Mouse (Mus musculus) gastrocnemius, postnatal 4 days (tissue): ENCODE measurements around the gene Snrpb. TPM values are rescaled to one million over a fixed set of nuclear protein-coding genes. Genes with fewer than 3 reads are reported as not detected.

Experiments used
- DNase-seq, 2 experiments: peaks; one replicate each; pipeline ENCODE4 v3.0.0; 2021 to 2022; ENCODE audit warnings: low spot score in 2 of 2, mixed read lengths in 2 of 2
- total RNA-seq, 2 experiments: library from RNA; stranded (reverse); gene quantifications; 2 replicates each; pipeline ENCODE4 v1.2.3; 2021

Snrpb gene
- total RNA-seq, 2 experiments from 2014 or later = 188 to 199 TPM

DNA sequence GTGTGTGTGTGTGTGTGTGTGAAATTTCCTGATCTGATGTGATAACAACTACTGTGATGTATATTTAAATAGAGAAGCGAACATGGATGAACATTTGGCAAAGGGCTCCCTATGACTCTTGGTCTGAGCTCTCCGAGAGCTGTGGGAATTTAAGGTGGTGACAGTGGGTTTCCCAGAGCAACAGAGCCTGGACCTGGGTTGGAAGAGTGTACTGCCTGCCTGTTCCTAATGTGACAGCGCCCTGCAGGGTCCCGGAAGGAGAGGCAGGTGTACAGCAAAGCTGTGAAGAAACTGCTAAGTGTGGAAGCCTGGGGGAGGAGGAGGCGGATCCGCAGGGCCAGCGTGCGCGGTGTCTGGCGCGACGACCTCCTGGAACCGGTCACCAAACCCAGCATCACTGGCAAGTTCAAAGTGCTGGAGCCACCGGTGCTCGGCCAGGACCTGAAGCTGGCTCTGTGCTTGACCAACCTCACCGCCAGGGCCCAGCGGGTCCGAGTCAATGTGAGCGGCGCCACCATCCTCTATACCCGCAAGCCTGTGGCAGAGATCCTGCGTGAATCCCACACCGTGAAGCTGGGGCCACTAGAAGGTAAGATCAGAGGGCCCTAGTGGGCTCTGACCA, 34.4 kb downstream of the Snrpb start:
- DNase-seq = no peak

DNA sequence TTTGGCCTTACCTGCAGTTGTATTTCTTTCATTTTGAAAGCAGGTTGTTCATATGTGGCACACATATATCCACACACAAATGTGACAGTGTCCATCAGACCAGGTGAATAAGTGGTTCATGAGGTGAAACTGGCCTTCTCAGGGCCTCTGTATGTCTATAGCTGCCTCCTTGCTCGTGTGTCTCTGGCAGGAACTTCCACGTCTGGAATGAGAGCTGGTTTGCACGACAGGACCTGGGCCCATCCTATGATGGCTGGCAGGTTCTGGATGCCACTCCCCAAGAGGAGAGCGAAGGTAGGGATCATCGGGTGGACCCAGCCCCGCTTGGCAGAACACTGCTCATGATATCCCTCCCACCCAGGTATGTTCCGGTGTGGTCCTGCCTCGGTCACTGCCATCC, 36.2 kb downstream of the Snrpb start:
- no peak for DNase-seq

DNA sequence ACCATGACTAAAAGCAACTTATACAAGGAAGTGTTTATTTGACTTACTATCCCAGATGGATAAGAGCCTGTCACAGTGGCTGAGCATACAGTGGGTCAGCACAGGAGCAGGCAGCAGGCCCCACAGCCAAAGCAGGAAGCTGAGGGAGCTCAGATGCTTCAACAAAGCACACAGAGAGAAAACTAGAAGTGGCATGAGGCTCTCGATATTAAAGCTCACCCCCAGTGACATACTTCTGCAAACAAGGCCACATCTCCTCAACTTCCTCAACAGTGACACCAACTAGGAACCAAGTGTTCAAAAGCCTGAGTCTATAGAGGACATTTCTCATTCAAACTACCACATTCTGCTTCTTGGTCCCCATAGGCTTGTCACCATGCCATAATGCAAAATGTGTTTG, 49.5 kb downstream of the Snrpb start:
- no peak for DNase-seq

DNA sequence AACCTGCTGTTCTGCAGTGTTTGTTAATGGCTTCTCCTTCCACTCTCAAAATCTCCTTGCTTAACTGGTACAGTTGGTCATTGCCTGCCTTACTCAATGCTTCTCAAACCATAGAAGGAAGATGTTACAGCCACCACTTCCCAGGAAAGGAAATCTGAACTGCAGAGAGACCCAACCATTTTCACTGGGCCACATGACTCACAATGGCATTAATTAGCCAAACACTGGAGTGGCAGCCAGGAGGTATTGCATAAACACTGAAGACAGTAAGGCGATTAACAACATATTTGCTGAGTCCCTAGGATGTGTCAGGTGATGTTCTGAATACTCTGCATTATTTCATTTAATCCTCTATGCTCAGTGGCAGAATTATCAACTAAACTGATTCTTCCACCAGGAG, 53.1 kb downstream of the Snrpb start:
- no peak for DNase-seq

DNA sequence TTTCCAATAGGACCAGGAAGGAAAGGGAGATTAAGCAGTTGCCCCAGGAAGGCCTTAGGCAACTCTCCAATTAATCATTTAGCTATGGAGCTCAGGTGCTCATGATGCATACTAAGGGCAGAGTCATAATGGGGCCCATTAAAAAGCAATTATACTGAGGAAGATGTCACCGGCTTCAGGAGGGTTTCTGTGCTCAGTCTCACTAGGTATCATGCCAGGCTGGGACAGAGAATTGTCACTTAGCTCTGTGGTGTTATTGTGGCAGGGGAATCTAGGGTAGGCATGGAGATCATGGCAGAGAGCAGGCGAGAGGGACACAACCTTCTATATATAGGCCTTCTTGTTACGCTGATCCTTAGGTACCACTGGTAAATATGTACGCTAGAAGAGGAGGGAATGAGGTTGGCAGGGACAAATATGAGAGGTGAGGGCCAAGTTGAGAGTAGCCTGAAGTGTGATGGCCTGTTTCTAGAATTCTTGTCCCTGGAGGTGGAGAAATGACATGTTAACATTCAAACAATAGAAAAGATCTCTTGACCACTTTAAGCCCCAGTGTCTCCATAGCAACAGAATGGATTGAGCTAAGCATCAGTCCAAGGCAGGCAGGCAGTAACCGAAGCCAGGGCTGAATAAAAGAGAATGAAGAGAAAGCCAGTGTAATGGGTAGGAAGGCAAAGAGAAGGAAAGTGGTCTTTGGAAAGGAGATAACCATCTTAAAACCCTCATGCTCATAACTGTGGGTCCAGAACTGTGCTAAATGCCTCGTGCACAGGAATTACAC, 53.7 kb downstream of the Snrpb start:
- DNase-seq = no peak

Other genes with a start within 250 kb of the Snrpb start
- gene Tgm3, start 167.1 kb downstream of the Snrpb start, total RNA-seq = under 1 TPM in 1 of 2 experiments, not detected in 1; 0.21 TPM
- not detected for gene Tgm6, start 67.0 kb downstream of the Snrpb start, total RNA-seq
- not detected for gene Tmc2, start 15.8 kb upstream of the Snrpb start, total RNA-seq
- gene Nop56, start 95.0 kb upstream of the Snrpb start, total RNA-seq = 10 to 100 TPM; 66.9 to 84.6 TPM
- 100 to 1,000 TPM; 282 to 290 TPM for gene Idh3b, start 105.1 kb upstream of the Snrpb start, total RNA-seq
- 1 to 10 TPM; 2.1 to 2.7 TPM for gene Ebf4, start 115.8 kb upstream of the Snrpb start, total RNA-seq
- gene Cpxm1, start 218.2 kb upstream of the Snrpb start, total RNA-seq = 10 to 100 TPM; 19.7 to 19.9 TPM
- gene Gm28372, start 225.8 kb upstream of the Snrpb start, total RNA-seq = not detected
- not detected for gene 1700020A23Rik, start 225.9 kb upstream of the Snrpb start, total RNA-seq
- gene Tmem239, start 227.1 kb upstream of the Snrpb start, total RNA-seq = not detected
- 10 to 100 TPM; 37.3 to 44.6 TPM for gene Vps16, start 244.9 kb upstream of the Snrpb start, total RNA-seq
- 10 to 100 TPM; 10.6 to 11.6 TPM for gene Pced1a, start 245.3 kb upstream of the Snrpb start, total RNA-seq